Mouse (Mus musculus): Measurements from ENCODE around the gene Vhl. TPM values are rescaled to one million over a fixed set of nuclear protein-coding genes. Genes with fewer than 3 reads are reported as not detected.

Gene Vhl
- polyA plus RNA-seq, 1 experiment from 2014 or later, result 12.9 TPM

- Histone ChIP-seq H3K9ac (replicated peaks) (no peak overlapping the region), H3K4me2 (ENCODE audit: low read depth, low read length) (no peak overlapping the region), H3K4me1 (ENCODE audit: insufficient read depth) (peaks cover 24% of the 10 kb centered on the region), H3K27ac (ENCODE audit: low read depth) (no peak overlapping the region), H3K9me3 (ENCODE audit: low read length) (no peaks in the 10 kb centered on the region), H3K36me3 (replicated peaks; ENCODE audit: insufficient read depth, low read length) (peaks cover 3% of the 10 kb centered on the region; the same call in 1 of the 2 replicates), H3K27me3 (ENCODE audit: insufficient read depth, low read length) (no peaks in the 10 kb centered on the region), H3K4me3 (ENCODE audit: low read depth, low read length) (no peak overlapping the region)
- WGBS (ENCODE audit: insufficient replicate concordance), result 87% methylated on average over 14 of the region's 14 CpGs
- ATAC-seq (no peak), DNase-seq (no peak)
- TF ChIP-seq EP300 (IDR thresholded peaks at IDR 0.05; ENCODE audit: low read depth) (no peak), CTCF (IDR thresholded peaks at IDR 0.05; ENCODE audit: low read depth) (no peak)
Measured at GRCm38 (mm10) chr6:113678246-113679012, 54.7 kb downstream of the Vhl start.

GRCm38 (mm10) chr6:113679993-113680566 is 56.3 kb downstream of the Vhl start:
- Histone ChIP-seq H3K4me3 (ENCODE audit: low read depth, low read length) (no peak overlapping the region), H3K4me2 (ENCODE audit: low read depth, low read length) (no peak overlapping the region), H3K36me3 (replicated peaks; ENCODE audit: insufficient read depth, low read length) (peaks cover 4% of the 10 kb centered on the region; the same call in 1 of the 2 replicates), H3K27me3 (ENCODE audit: insufficient read depth, low read length) (no peaks in the 10 kb centered on the region), H3K27ac (ENCODE audit: low read depth) (peak overlapping the region; percentile 55; the same call in 1 of the 2 replicates), H3K9me3 (ENCODE audit: low read length) (no peaks in the 10 kb centered on the region), H3K9ac (replicated peaks) (peak overlapping the region; percentile 21; the same call in 1 of the 2 replicates), H3K4me1 (ENCODE audit: insufficient read depth) (peaks cover 24% of the 10 kb centered on the region)
- WGBS (ENCODE audit: insufficient replicate concordance), result 46% methylated on average over 9 of the region's 9 CpGs
- peak; percentile 29 for DNase-seq
- TF ChIP-seq EP300 (IDR thresholded peaks at IDR 0.05; ENCODE audit: low read depth) (no peak), CTCF (IDR thresholded peaks at IDR 0.05; ENCODE audit: low read depth) (no peak)
- ATAC-seq, result peak; percentile 24; the same call in 1 of the 2 replicates

Other genes with a start within 250 kb of the Vhl start
- gene Tada3, start 246.1 kb upstream of the Vhl start, polyA plus RNA-seq (2015; fragmentation: Nextera tagmentation; extraction: Ambion mirVana), result 11.1 and 11.9 TPM in 2 replicates
- 188 and 198 TPM in 2 replicates for gene Arpc4, start 245.8 kb upstream of the Vhl start, polyA plus RNA-seq (2015; fragmentation: Nextera tagmentation; extraction: Ambion mirVana)
- 0.38 and 0.83 TPM in 2 replicates for gene Ttll3, start 234.7 kb upstream of the Vhl start, polyA plus RNA-seq (2015; fragmentation: Nextera tagmentation; extraction: Ambion mirVana)
- gene Rpusd3, start 204.6 kb upstream of the Vhl start, polyA plus RNA-seq (2015; fragmentation: Nextera tagmentation; extraction: Ambion mirVana), result 17.1 and 20.5 TPM in 2 replicates
- gene Cidec, start 188.2 kb upstream of the Vhl start, polyA plus RNA-seq (2015; fragmentation: Nextera tagmentation; extraction: Ambion mirVana), result 5.9 and 8.2 TPM in 2 replicates
- gene Jagn1, start 181.4 kb upstream of the Vhl start, polyA plus RNA-seq (2015; fragmentation: Nextera tagmentation; extraction: Ambion mirVana), result 49.2 and 49.9 TPM in 2 replicates
- gene Il17re, start 165.5 kb upstream of the Vhl start, polyA plus RNA-seq (2015; fragmentation: Nextera tagmentation; extraction: Ambion mirVana), result 0.26 and 0.49 TPM in 2 replicates
- gene Il17rc, start 152.5 kb upstream of the Vhl start, polyA plus RNA-seq (2015; fragmentation: Nextera tagmentation; extraction: Ambion mirVana), result 12.9 and 13.1 TPM in 2 replicates
- 13.8 and 14.0 TPM in 2 replicates for gene Creld1, start 140.7 kb upstream of the Vhl start, polyA plus RNA-seq (2015; fragmentation: Nextera tagmentation; extraction: Ambion mirVana)
- gene Prrt3, start 122.0 kb upstream of the Vhl start, polyA plus RNA-seq (2015; fragmentation: Nextera tagmentation; extraction: Ambion mirVana), result 0.13 and 0.14 TPM in 2 replicates
- 42.1 and 43.0 TPM in 2 replicates for gene Emc3, start 92.3 kb upstream of the Vhl start, polyA plus RNA-seq (2015; fragmentation: Nextera tagmentation; extraction: Ambion mirVana)
- 3.1 and 4.5 TPM in 2 replicates for gene Fancd2, start 92.3 kb upstream of the Vhl start, polyA plus RNA-seq (2015; fragmentation: Nextera tagmentation; extraction: Ambion mirVana)
- gene Fancd2os, start 23.2 kb upstream of the Vhl start, polyA plus RNA-seq (2015; fragmentation: Nextera tagmentation; extraction: Ambion mirVana), result 0.12 and 0.14 TPM in 2 replicates
- gene Brk1, start 19.2 kb upstream of the Vhl start, polyA plus RNA-seq (2015; fragmentation: Nextera tagmentation; extraction: Ambion mirVana), result 88.5 and 88.9 TPM in 2 replicates
- gene Irak2, start 14.5 kb downstream of the Vhl start, polyA plus RNA-seq (2015; fragmentation: Nextera tagmentation; extraction: Ambion mirVana), result 9.2 and 10.8 TPM in 2 replicates
- 0.62 and 0.83 TPM in 2 replicates for gene Tatdn2, start 73.1 kb downstream of the Vhl start, polyA plus RNA-seq (2015; fragmentation: Nextera tagmentation; extraction: Ambion mirVana)
- gene Ghrl, start 95.9 kb downstream of the Vhl start, polyA plus RNA-seq (2015; fragmentation: Nextera tagmentation; extraction: Ambion mirVana), result 0.70 TPM in 1 of 2 replicates, not detected in the other
- gene Sec13, start 116.8 kb downstream of the Vhl start, polyA plus RNA-seq (2015; fragmentation: Nextera tagmentation; extraction: Ambion mirVana), result 102 and 110 TPM in 2 replicates